Mouse (Mus musculus) ES-E14 (cell line): ENCODE results near the gene Abcc6. TPM values are rescaled to one million over a fixed set of nuclear protein-coding genes. Genes with fewer than 3 reads are reported as not detected.
A peak's percentile ranks its signal among the peaks of the same experiment; 100 is the strongest.

ENCODE experiments used
- DNase-seq: peaks from one replicate; pipeline ENCODE4 v3.0.0-alpha.2; 2013; ENCODE audit warnings: low read depth, low spot score
- H3K27ac ChIP-seq: 2 replicates; pipeline ENCODE4 v1.5.1; 2012; ENCODE audit warnings: low read depth, mild to moderate bottlenecking, low read length, moderate library complexity, mixed read lengths; ENCODE audit not compliant: poor library complexity, insufficient read depth, severe bottlenecking
- H3K36me3 ChIP-seq: 2 replicates; pipeline ENCODE4 v1.6.1; 2012; ENCODE audit warnings: mild to moderate bottlenecking, low read length, moderate library complexity, mixed read lengths; ENCODE audit not compliant: control insufficient read depth, poor library complexity, insufficient read depth, severe bottlenecking
- H3K4me1 ChIP-seq, 2 experiments: fragments of 150-350 bp in 1 of 2; sonication (generic) in 1 of 2; 2 replicates each; pipeline ENCODE4 v1.6.1; 2012; ENCODE audit warnings: low read length in 2 of 2, mild to moderate bottlenecking in 1 of 2, mixed read lengths in 1 of 2; ENCODE audit not compliant: control insufficient read depth in 2 of 2, insufficient read depth in 2 of 2, poor library complexity in 1 of 2
- H3K4me3 ChIP-seq, 2 experiments: fragments of 150-350 bp in 1 of 2; sonication (generic) in 1 of 2; 2 replicates each; pipeline ENCODE4 v1.5.1; 2012; ENCODE audit warnings: low read length in 2 of 2, low read depth in 1 of 2, mild to moderate bottlenecking in 1 of 2, mixed read lengths in 1 of 2; ENCODE audit not compliant: insufficient read depth in 1 of 2, poor library complexity in 1 of 2, severe bottlenecking in 1 of 2
- H3K9ac ChIP-seq: 2 replicates; pipeline ENCODE4 v1.6.1; 2012; ENCODE audit warnings: low read depth, mild to moderate bottlenecking, low read length, mixed read lengths; ENCODE audit not compliant: poor library complexity, insufficient read depth, severe bottlenecking
- H3K9me3 ChIP-seq: fragments of 150-350 bp; sonication (generic); 2 replicates; pipeline ENCODE4 v1.6.1; 2012; ENCODE audit warnings: low read depth, mild to moderate bottlenecking, low read length; ENCODE audit not compliant: control insufficient read depth, insufficient read depth
- CHD2 ChIP-seq: IDR thresholded peaks from 2 replicates; pipeline ENCODE4 v1.6.1; 2014; ENCODE audit warnings: mild to moderate bottlenecking, low read depth, low read length, inconsistent platforms
- HCFC1 ChIP-seq: IDR thresholded peaks from 2 replicates; pipeline ENCODE4 v1.6.1; 2012; ENCODE audit warnings: low read length, inconsistent platforms, borderline replicate concordance; ENCODE audit not compliant: insufficient read depth
- MAFK ChIP-seq: IDR thresholded peaks from 2 replicates; pipeline ENCODE4 v1.6.1; 2014; ENCODE audit warnings: mild to moderate bottlenecking, low read depth, low read length, inconsistent platforms; ENCODE audit not compliant: insufficient read depth
- ZC3H11A ChIP-seq: IDR thresholded peaks from 2 replicates; pipeline ENCODE4 v1.6.1; 2012; ENCODE audit warnings: low read depth, mild to moderate bottlenecking, inconsistent platforms, low read length, borderline replicate concordance
- ZNF384 ChIP-seq: IDR thresholded peaks from 2 replicates; pipeline ENCODE4 v1.6.1; 2012; ENCODE audit warnings: low read depth, low read length, inconsistent platforms
- in situ Hi-C, 2 experiments: fragments of 600-800 bp; cut with MboI; formaldehyde crosslinking; loops; one replicate each; pipeline ENCODE4 v1.15.1; 2025; ENCODE audit warnings: low sequenced_read_pairs in 2 of 2, inconsistent platforms in 1 of 2; ENCODE audit not compliant: unreplicated experiment in 2 of 2
- total RNA-seq: library from RNA; depleted of rRNA; stranded (reverse); fragments of 300-350 nt; gene quantifications from 2 replicates; pipeline ENCODE4 v1.2.3, GENCODE M21; 2012

Gene Abcc6
- total RNA-seq, 1 experiment = 4.7 TPM

DNA sequence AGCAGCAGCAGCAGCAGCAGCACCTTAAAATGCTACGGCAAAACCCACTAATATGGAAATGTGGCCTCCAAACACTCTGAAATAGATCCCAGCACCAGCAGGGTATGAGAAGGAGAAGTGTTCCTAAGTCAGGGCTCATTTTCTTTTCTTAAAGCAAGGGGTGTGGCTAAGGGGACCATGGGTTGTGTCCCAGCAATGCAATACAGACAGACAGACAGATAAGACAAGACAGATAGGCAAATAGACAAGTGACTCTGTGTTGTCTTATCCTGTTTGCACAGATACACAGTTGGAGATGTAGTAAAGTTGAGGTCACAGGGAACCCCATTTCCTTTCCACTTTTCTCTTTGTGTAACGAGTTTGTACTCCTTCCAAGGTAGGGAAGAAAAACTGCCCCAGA lies 973 bp upstream of the Abcc6 start:
- no peak for TF ChIP-seq HCFC1
- no peak for TF ChIP-seq ZC3H11A
- TF ChIP-seq MAFK = no peak
- TF ChIP-seq ZNF384 = no peak
- no peak for TF ChIP-seq CHD2
- Histone ChIP-seq H3K9ac (no peak overlapping the region), H3K27ac (no peak overlapping the region), H3K36me3 (no peaks in the 10 kb centered on the region), H3K9me3 (no peaks in the 10 kb centered on the region), H3K4me3 (no peak overlapping the region), H3K4me1 (peaks cover 0 to 11% of the 10 kb centered on the region in 2 experiments; a peak in 2 of 4 replicates)
- no peak for DNase-seq
- in situ Hi-C loops = no loop called here

DNA sequence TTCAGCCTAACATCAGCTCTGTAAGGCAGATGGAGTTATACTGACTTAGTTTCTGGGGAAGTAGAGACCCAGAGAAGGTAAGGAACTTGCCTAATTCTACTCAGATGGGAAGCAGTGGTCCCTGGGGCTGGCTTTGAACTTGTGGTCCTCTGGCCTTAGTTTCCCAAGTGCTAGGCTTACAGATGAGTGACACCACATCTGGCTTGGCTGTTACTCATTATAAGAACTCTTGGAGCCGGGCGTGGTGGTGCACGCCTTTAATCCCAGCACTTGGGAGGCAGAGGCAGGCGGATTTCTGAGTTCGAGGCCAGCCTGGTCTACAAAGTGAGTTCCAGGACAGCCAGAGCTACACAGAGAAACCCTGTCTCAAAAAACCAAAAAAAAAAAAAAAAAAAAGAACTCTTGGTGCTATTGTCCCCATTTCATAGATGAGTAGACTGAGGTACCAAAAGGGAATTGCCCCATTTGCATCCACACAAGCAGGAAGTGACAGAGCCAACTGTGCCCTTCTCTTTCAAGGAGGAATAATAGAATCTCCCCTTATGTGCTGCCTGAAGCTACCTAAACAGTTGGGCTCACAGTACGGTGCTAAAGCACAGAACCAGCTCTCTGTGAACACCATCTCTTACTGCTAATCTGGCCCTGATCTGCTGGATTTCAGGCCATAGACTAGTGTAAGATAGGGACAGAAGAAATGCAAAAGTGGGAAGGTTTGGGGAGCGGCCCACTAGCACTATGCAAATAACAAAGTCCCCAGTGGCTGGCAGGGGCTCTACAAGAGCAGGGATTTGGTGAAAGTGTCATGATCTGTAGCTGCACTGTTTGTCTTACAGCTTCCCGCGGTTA lies 580 bp downstream of the Abcc6 start:
- Histone ChIP-seq H3K9ac (no peak overlapping the region), H3K27ac (no peak overlapping the region)

DNA sequence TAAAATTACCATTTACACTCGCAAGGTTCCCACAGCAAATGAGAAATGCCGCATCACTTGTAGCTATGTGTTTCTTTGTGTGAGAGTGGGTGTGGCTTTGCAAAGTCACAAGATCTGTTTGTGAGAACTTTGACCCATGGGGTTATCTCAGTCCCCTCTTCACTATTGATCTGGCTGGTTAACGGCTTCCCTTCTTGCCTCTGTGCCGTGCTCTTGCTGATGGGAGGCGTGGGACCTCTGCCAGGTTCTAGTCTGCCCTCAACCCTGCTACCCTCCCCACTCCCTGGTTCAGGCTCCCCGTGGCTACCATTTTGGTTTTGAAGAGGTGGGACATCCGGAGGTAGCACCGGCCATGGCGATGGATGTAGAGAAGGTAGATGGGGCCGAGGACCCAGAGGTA lies 1.4 kb downstream of the Abcc6 start:
- Histone ChIP-seq H3K4me1 (peaks cover 0 to 8% of the 10 kb centered on the region in 2 experiments; a peak in 2 of 4 replicates), H3K36me3 (no peaks in the 10 kb centered on the region), H3K4me3 (no peak overlapping the region), H3K9ac (no peak overlapping the region), H3K9me3 (no peaks in the 10 kb centered on the region), H3K27ac (no peak overlapping the region)
- TF ChIP-seq HCFC1 (no peak), ZNF384 (no peak), MAFK (no peak), ZC3H11A (no peak)
- no peak for DNase-seq
- in situ Hi-C loops = no loop called here

More for the DNA sequence above, 580 bp downstream of the Abcc6 start:
- TF ChIP-seq MAFK (no peak), CHD2 (no peak), HCFC1 (no peak), ZC3H11A (no peak), ZNF384 (no peak)
- in situ Hi-C loops = no loop called here
- no peaks in the 10 kb centered on the region for H3K9me3 ChIP-seq
- H3K4me1 ChIP-seq = peaks cover 0 to 8% of the 10 kb centered on the region in 2 experiments; a peak in 2 of 4 replicates
- no peak for DNase-seq
- H3K4me3 ChIP-seq = peak overlapping the region; percentile 44 to 46; a peak in 3 of 4 replicates
- no peaks in the 10 kb centered on the region for H3K36me3 ChIP-seq

DNA sequence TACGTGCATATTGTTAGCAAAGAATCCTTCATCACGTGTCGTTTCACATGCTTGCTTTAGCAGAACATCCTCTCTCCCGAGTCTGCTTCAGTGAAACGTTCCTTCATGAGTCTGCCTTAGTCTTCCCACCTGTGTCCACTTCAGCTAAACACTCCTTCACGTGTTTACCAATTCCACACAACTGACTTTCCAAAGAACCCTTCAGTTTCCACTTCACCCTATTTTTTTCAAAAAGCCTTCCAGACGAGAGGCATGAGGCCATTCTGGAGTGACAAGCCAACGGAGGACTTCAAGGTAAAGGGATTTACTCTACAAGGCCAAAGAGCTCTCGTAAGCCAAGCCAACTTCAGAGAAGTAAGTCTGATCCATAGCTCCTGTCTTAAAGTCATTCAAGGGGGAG lies 4.7 kb downstream of the Abcc6 start:
- in situ Hi-C loops = no loop called here

More for the DNA sequence above, 4.7 kb downstream of the Abcc6 start:
- TF ChIP-seq ZC3H11A = no peak
- TF ChIP-seq HCFC1 = no peak
- no peak for TF ChIP-seq MAFK
- no peaks in the 10 kb centered on the region for H3K36me3 ChIP-seq
- H3K4me3 ChIP-seq = no peak overlapping the region
- DNase-seq = no peak
- no peak overlapping the region for H3K27ac ChIP-seq
- H3K4me1 ChIP-seq = no peaks in the 10 kb centered on the region
- no peaks in the 10 kb centered on the region for H3K9me3 ChIP-seq
- no peak overlapping the region for H3K9ac ChIP-seq
